Mouse (Mus musculus) adrenal gland, adult 18-20 months (tissue): ENCODE measurements around the gene Prc1. TPM values are rescaled to one million over a fixed set of nuclear protein-coding genes. Genes with fewer than 3 reads are reported as not detected.

Experiments used
- total RNA-seq, 2 experiments: library from RNA; stranded (reverse); gene quantifications; 1 replicate in 1 of 2; 2 replicates in 1 of 2; pipeline ENCODE4 v1.2.3; 2021

The Prc1 gene
- total RNA-seq, 2 experiments from 2014 or later: 3.6 to 4.6 TPM

Other genes starting within 250 kb of the Prc1 start
- 100 to 1,000 TPM; 116 to 190 TPM for gene Idh2, start 179.1 kb upstream of the Prc1 start, total RNA-seq
- 10 to 100 TPM; 62.7 to 75.9 TPM for gene Sema4b, start 107.6 kb upstream of the Prc1 start, total RNA-seq
- gene Cib1, start 61.6 kb upstream of the Prc1 start, total RNA-seq: 10 to 100 TPM; 53.9 to 64.2 TPM
- 1 to 10 TPM; 3.8 to 4.1 TPM for gene Gdpgp1, start 61.6 kb upstream of the Prc1 start, total RNA-seq
- gene Ttll13, start 48.1 kb upstream of the Prc1 start, total RNA-seq: 1 to 10 TPM; 1.2 to 1.7 TPM
- gene Ngrn, start 33.2 kb upstream of the Prc1 start, total RNA-seq: 10 to 100 TPM; 40.7 to 41.4 TPM
- 10 to 100 TPM; 14.9 to 26.6 TPM for gene Vps33b, start 24.8 kb upstream of the Prc1 start, total RNA-seq
- 10 to 100 TPM in 1 of 2 experiments, 1 to 10 TPM in 1; 7.3 to 11.9 TPM for gene Rccd1, start 30.0 kb downstream of the Prc1 start, total RNA-seq
- gene Unc45a, start 46.6 kb downstream of the Prc1 start, total RNA-seq: 10 to 100 TPM; 71.5 to 85.8 TPM
- gene Hddc3, start 48.7 kb downstream of the Prc1 start, total RNA-seq: 10 to 100 TPM; 38.5 to 45.9 TPM
- 10 to 100 TPM; 76.6 to 88.8 TPM for gene Man2a2, start 76.9 kb downstream of the Prc1 start, total RNA-seq
- 10 to 100 TPM in 1 of 2 experiments, 1 to 10 TPM in 1; 8.4 to 13.0 TPM for gene Fes, start 93.5 kb downstream of the Prc1 start, total RNA-seq
- 100 to 1,000 TPM; 143 to 158 TPM for gene Furin, start 111.0 kb downstream of the Prc1 start, total RNA-seq
- 1 to 10 TPM in 1 of 2 experiments, under 1 TPM in 1; 0.86 to 2.2 TPM for gene Blm, start 240.7 kb downstream of the Prc1 start, total RNA-seq